Mouse (Mus musculus): ENCODE data around the gene Yes1. TPM values are rescaled to one million over a fixed set of nuclear protein-coding genes. Genes with fewer than 3 reads are reported as not detected.

Yes1 gene
- 2.7 and 4.4 TPM in 2 replicates for polyA plus RNA-seq (2012; rRNA removed)

GRCm38 (mm10) chr5:32610801-32611340 is at the start of gene Yes1:
TSS of gene Yes1 (plus strand) at chr5:32611171.

Other genes with a start within 250 kb of the Yes1 start
- gene Ppp1cb, start 152.3 kb upstream of the Yes1 start, polyA plus RNA-seq (2012; rRNA removed) = 12.9 and 19.6 TPM in 2 replicates
- gene Pisd, start 174.5 kb downstream of the Yes1 start, polyA plus RNA-seq (2012; rRNA removed) = 95.0 and 103 TPM in 2 replicates
- gene Gm20671, start 215.9 kb downstream of the Yes1 start, polyA plus RNA-seq (2012; rRNA removed) = 10.6 and 18.0 TPM in 2 replicates
- gene Prr14l, start 243.1 kb downstream of the Yes1 start, polyA plus RNA-seq (2012; rRNA removed) = 8.2 and 20.7 TPM in 2 replicates